Mouse (Mus musculus): Measurements from ENCODE around the gene Adcy1.

DNA sequence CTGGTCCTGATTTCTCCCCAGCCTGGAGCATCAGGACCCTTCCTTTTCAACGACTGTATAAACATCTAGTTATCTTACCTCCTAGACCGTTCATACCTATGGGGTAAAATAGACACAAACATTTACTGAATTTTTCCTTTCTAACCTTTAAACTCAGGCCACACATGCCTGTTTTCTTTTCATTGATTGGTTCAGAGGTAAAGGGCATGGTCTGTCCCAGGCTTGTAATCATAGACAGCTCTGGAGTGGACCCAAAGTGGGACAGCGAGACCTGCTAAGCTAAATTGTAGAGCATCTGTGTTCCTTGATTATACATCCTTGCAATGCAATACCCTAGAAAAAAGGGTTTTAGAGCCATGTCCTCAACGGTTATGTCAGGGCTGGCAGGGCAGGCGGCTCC, 70.4 kb downstream of the Adcy1 start:
- TF ChIP-seq CTCF (IDR thresholded peaks at IDR 0.05; ENCODE audit: control insufficient read depth, insufficient read depth, low read length) (no peak), POLR2A (IDR thresholded peaks at IDR 0.05; ENCODE audit: borderline replicate concordance, control insufficient read depth, low read depth, low read length) (no peak)
